Mouse (Mus musculus) duodenum, adult 2 months (tissue): Measurements from ENCODE around the gene Cdk5. TPM values are rescaled to one million over a fixed set of nuclear protein-coding genes. Genes with fewer than 3 reads are reported as not detected.

Experiments
- polyA plus RNA-seq: library from polyadenylated mRNA; depleted of rRNA; stranded (reverse); fragments of >200 nt; gene quantifications from 2 replicates; pipeline ENCODE4 v1.2.3, GENCODE M21; 2012; ENCODE audit warnings: low replicate concordance; rRNA removed

The Cdk5 gene
- polyA plus RNA-seq, result 50.7 and 63.3 TPM in 2 replicates

GRCm38 (mm10) chr5:24423129-24424003 is at the start of gene Cdk5, which contains the start of gene Slc4a2:
Gene Cdk5 (minus strand): TSS chr5:24423530.
Gene Slc4a2 (plus strand): TSS chr5:24423837.

GRCm38 (mm10) chr5:24452030-24452690 is 28.8 kb upstream of the Cdk5 start, which contains the start of gene Agap3:
Gene Agap3 (plus strand): TSS chr5:24452177.

GRCm38 (mm10) chr5:24447624-24448298 is 24.4 kb upstream of the Cdk5 start, which contains the start of gene Tmub1:
Gene Tmub1 (minus strand): TSS chr5:24447854.

GRCm38 (mm10) chr5:24444746-24445427 is 21.6 kb upstream of the Cdk5 start, which contains the start of gene Fastk:
Gene Fastk (minus strand): TSS chr5:24445287.

GRCm38 (mm10) chr5:24413042-24413693 is 10.2 kb downstream of the Cdk5 start, which contains the start of gene Asic3:
Gene Asic3 (plus strand): TSS chr5:24413392.

GRCm38 (mm10) chr5:24393392-24393997 is 29.8 kb downstream of the Cdk5 start, which contains the start of gene Abcb8:
Gene Abcb8 (plus strand): TSS chr5:24393663.

GRCm38 (mm10) chr5:24391864-24392263 is 31.5 kb downstream of the Cdk5 start, which contains the start of gene Atg9b:
Gene Atg9b (minus strand): TSS chr5:24392143.

Other genes starting within 250 kb of the Cdk5 start
- 28.0 and 30.1 TPM in 2 replicates for gene Kcnh2, start 71.9 kb downstream of the Cdk5 start, polyA plus RNA-seq
- 4.7 and 4.9 TPM in 2 replicates for gene Nos3, start 58.7 kb downstream of the Cdk5 start, polyA plus RNA-seq
- gene Atg9b, start 31.4 kb downstream of the Cdk5 start, polyA plus RNA-seq, result 0.71 and 1.4 TPM in 2 replicates
- gene Abcb8, start 29.9 kb downstream of the Cdk5 start, polyA plus RNA-seq, result 85.8 and 114 TPM in 2 replicates
- gene Asic3, start 10.1 kb downstream of the Cdk5 start, polyA plus RNA-seq, result 1.3 and 1.6 TPM in 2 replicates
- gene Slc4a2, start 307 bp upstream of the Cdk5 start, polyA plus RNA-seq, result 70.2 and 100 TPM in 2 replicates
- 318 and 383 TPM in 2 replicates for gene Fastk, start 21.8 kb upstream of the Cdk5 start, polyA plus RNA-seq
- gene Tmub1, start 24.3 kb upstream of the Cdk5 start, polyA plus RNA-seq, result 110 and 188 TPM in 2 replicates
- 37.9 and 65.7 TPM in 2 replicates for gene Agap3, start 28.6 kb upstream of the Cdk5 start, polyA plus RNA-seq
- gene Gbx1, start 103.7 kb upstream of the Cdk5 start, polyA plus RNA-seq, result not detected in 2 replicates
- 0.18 and 0.43 TPM in 2 replicates for gene Asb10, start 117.4 kb upstream of the Cdk5 start, polyA plus RNA-seq
- not detected in 2 replicates for gene 4931409K22Rik, start 133.3 kb upstream of the Cdk5 start, polyA plus RNA-seq
- 34.5 and 40.4 TPM in 2 replicates for gene Abcf2, start 153.9 kb upstream of the Cdk5 start, polyA plus RNA-seq
- 19.2 and 29.3 TPM in 2 replicates for gene Chpf2, start 163.2 kb upstream of the Cdk5 start, polyA plus RNA-seq
- 18.3 and 24.5 TPM in 2 replicates for gene Smarcd3, start 200.9 kb upstream of the Cdk5 start, polyA plus RNA-seq